Mouse (Mus musculus) gastrocnemius, postnatal 4 days (tissue): Measurements from ENCODE around the gene Actl10. TPM values are rescaled to one million over a fixed set of nuclear protein-coding genes. Genes with fewer than 3 reads are reported as not detected.

Source experiments
- DNase-seq, 2 experiments: peaks; one replicate each; pipeline ENCODE4 v3.0.0; 2021 to 2022; ENCODE audit warnings: low spot score in 2 of 2, mixed read lengths in 2 of 2
- total RNA-seq, 2 experiments: library from RNA; stranded (reverse); gene quantifications; 2 replicates each; pipeline ENCODE4 v1.2.3; 2021

Gene Actl10
- total RNA-seq, 2 experiments from 2014 or later = 0.25 to 0.29 TPM

DNA sequence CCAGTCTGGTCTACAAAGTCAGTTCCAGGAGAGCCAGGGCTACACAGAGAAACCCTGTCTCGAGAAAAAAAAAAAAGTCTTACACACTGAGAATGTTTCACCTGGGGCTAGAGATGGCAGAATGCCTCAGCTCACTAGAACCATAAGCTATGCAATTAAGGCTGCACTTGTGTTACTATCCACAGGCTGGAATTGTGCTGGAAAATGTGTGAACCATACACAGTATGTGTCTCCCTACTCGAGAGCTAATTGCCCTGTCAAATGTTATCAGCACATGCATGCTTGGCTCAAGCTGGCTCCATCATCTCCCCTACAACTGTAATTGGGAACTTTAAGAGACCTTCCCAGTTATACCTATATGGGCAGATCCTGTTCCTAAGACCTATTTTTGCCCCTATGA lies 639 bp upstream of the Actl10 start:
- DNase-seq = no peak

DNA sequence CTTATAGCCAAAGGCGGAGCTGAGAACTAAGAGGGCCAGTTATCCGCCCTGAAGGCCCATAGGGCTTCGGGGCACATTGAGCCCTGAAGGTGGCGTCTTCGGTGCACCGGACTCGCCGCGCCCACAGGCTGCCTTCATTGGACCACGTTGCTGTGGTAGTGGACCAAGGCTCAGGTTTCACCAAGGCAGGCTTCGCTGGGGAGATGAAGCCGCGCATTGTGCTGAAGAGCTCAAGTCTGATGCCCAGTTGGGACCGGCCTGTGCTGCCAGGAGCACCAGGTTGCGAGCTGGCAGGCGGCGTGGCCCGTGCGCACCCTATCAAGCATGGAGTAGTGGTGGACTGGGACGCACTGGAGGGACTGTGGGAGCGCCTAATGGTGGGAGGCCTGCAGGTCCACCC lies 351 bp downstream of the Actl10 start:
- DNase-seq = no peak

DNA sequence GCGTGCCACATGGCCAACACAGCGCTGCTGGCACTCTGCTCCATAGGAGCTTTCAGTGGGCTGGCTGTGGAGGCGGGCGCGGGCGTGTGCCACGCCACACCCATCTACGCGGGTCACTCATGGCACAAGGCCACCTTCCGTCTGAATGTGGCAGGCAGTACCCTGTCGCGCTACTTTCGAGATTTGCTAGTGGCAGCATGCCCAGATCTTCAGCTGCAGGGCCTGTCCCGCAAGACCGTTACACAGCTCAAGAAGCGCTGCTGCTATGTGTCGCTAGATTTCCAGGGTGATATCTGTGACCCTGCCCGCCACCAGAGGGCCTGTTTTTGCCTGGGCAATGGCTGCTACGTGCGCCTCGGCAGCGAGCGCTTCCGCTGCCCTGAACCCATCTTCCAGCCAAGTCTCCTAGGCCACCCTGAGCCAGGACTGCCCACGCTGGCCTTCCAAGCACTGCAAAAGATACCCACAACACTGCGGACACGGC lies 890 bp downstream of the Actl10 start:
- peak; percentile 50 to 83 for DNase-seq

DNA sequence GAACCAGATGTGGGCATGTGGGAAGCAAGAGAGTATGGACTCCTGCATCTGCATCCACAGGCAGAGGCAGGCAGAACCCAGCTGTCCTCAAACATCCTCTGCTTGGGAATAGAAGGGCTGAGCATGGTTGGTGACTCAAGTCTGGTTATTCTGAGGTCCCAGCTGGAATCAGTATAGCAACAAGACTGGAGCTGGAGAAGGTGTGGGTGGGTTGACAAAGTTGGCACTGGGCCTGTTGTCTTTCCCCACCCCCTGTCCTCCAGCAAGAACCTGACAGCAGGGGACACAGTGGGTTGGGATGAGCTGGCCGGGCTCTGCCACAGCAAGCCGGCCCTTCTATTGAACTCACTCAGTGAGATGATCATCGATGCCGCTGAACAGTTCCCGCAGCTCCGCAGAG lies 3.7 kb downstream of the Actl10 start:
- no peak for DNase-seq

DNA sequence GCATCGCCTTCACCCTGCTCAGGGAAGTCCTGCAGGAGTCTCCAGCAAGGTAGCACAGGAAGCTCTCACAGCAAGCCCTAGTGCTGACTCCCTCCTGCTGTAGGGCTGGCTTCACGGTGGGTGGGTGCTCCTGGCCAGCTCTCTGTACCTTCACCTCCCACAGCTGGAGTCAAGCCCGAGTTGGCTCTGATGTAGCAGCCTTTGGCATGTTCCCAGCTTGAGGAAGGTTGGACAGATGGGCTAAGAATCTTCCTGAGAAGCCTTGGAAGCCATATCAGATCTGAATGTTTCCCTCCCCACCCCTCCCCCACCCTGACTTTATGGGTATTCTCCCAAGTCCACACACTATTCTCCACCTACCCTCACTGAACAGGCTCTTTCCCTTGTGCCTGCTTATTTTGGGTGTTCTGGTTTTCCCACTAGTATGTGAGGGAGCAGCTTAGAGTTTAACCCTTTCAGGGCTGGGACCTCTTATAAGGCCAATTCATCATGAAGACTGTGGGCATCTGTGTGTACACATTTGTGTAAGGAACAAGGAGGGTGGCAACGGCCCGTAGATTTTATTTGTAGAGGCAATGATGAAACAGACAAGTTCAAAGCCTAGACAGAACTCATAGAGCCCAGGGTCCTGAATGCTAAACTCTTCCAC lies 5.7 kb downstream of the Actl10 start:
- DNase-seq = no peak

DNA sequence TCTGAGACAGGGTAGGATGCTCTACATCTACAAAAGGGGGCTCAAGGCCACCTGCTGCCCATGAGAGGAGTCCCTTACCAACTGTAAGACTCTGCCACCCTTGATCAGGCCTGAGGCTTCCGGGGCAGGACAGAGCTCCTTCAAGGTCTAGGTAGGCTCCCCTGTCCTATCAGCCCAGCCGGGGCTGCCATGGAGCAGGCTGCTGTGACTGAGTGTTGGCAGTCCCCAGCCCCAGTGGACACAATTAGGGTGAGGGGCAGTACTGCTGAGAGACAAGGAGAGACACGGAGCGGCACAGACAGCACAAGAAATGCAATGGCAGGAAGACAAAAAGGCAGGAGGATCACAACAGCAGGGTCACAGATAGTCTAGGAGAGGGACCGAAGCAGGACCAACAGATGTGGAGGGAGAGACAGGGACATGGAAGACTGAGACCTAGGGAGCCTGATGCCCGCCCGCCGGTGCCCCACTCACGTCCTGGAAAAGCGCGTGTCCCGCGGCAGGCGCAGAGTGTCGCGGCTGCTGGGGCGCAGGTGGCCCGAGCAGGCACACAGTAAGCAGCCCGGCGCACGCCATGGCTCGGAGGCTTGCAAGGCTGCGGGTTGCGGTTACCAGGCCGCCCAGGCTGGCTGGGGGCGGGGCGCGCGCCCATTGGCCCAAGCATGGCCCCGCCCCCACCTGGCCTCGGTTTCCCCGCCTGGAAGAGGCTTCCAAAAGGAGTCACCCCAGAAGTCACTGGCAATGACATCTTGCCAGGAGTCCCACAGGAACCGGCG lies 6.9 kb downstream of the Actl10 start, which contains the start of gene Necab3:
Necab3 (minus strand) TSS at position 627 of the 776 bp plus-strand sequence.
- peak; percentile 35 to 56 for DNase-seq

DNA sequence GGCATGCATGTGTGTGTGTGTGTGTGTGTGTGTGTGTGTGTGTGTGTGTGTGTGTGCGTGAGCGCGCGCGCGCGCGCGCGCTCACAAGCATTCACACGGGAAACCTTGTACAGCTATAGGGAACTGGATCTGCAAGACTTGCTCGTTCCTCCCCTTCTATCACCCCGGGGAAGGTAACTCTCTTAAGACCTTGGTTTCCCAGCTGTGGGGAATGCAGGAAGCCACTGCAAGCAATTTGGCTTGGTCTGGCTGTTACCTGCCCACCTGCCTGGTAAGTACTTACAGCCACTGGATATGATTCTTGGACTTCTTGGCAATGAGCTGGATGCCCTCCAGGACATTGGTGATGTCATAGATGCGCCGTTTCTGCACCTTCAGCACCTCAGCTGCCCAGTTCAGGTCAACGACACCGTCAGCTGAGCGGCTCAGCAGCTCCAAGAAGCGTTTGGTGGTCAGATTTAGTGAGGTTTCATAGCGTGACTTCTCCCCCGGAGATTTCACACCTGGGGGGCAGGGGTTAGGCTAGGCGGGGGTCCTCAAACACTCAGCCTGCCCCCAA lies 12.1 kb downstream of the Actl10 start:
- no peak for DNase-seq

DNA sequence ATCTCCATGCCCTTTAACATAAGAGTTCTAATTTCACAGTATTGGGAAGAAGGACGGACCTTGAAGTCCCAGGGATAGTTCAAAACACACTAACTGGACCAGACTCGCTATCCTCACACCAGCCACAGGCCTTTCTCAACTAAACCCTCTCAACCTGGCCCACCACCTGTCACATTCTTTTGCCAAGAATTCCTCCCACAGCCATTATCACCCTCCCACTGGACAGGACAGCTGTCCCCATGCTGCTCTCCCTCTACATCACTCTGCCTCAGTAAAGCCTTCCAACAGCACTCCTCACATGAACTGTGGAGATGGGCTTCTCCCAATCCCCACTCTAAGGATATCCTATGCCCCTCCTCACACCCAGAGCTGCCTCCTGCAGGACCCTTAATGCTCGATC lies 14.0 kb downstream of the Actl10 start:
- no peak for DNase-seq

DNA sequence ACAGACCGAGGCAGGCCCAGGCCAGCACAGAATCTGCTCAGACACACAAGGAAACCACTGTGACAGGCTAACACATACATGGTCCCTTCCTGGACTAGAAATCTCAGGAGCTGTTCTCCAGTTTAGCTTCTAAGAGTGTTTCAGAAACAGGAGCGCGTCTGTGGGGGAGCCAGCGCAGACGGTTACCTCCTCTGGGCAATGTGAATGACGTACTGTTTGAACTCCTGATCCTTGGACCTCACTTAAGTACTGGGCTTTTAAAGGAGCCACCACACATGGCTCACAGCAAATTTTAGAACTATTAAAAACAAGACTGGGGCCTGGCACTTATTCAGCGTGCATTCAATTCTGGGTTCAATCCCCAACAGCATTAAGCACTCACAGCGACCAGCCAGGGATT lies 15.1 kb downstream of the Actl10 start:
- DNase-seq = no peak

DNA sequence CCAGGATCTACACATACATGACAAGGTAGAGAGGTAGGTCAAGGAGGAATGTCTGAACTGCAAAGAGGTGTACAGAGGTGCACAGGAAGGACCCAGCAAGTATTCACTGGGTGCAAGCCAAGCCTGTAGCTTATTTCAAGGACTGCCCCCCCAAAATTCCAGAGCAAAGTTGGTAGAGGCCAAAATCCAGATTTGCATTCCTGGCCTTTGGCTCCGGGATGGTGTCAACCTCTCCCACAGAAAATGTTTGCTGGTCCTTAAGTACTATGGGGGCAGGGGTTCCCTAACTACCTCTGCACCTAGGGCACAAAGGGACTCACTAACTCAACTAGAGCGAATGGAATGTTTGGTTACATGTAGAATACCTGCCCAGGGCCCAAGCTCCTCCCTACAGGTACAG lies 16.2 kb downstream of the Actl10 start:
- DNase-seq = no peak

DNA sequence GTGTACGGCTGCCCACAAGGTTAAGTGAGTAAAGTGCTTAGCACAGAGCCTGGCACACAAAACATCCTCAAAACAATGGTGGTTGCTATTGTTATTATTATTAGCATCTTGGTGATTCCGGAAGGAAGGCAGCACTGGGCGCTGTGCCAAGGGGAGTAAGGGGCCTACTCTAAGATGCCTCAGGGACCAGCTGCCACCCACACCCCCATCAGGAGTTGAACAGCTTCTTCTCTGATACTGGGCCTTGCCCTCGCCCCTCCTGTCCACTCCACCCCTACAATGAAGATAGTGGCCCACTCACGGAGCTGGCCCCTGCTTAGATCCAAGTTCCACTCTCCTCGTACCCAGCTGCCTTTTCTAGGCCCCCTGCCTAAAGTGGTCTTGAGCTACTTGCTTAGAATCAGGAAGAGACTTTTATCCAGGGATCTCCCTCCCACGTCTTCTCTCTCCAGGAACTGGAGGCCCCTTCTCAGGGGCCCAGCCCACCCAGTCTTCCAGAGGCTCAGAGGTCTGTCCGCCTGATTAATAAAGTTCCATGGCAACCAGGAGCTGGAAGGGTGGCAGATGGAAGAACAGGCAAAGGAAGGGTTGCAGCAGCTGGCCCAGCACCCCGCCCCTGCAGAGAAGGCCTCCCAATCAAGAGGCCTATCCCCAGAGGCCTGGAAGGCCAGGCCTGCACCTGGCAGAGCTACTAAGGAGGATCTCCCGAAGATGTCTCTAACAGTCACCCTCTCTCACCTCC lies 16.9 kb downstream of the Actl10 start:
- DNase-seq = peak; percentile 50 to 62

DNA sequence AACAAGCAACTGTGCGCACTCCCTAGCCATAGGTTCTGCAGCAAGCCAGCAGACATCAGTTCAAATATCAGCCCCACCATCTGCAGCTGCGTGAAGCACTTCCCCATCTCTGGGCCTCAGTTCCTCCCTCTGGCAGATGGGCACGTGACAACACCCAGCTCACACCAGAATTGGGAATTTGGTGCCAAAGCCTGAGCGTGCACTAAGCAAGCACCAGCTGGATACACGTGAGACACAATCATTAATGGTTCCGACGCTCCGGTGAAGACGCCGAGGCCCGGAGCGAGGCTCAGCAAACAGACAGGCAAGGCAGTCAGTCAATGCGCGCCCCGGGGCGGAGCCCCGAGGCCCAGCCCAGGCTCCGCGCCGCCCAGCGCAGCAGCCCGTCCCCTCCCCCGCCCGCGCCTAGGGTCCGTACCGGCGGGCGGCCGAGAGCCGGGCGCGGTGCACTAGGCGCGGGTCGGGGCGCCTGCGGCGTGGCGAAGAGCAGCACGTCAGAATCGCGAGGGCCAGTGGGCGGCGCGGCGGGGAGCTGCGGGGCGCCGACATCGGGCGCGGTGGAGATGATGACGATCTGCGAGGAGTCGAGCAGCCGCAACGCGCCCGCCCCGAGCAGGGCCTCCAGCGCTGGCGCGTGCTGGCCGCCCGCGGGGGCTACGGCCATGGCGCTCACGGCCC lies 17.6 kb downstream of the Actl10 start:
- peak; percentile 55 to 82 for DNase-seq

DNA sequence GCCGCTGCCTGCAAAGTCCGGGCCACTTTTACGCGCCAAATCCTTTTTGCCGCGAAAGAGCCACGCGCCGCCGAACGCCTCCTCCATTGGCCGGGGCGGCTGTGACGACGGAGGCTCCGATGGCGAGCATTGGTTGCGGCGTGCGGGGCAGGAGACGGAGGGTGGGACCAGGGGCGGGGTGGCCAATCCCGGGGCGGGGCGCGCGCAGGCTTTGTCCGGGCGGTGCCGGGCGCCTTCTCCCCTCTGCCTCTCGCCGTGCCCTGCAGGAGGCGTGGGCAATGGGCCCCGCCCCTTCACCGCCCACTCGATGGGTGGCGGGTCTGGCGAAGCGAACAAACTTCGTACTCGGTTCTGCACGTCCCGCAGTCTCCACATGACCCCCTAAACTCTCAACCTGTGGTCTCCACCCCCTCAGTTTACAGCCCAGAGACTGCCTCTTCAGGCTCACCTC lies 18.3 kb downstream of the Actl10 start, which contains the start of gene E2f1:
E2f1 (minus strand) TSS at position 57 of the 451 bp plus-strand sequence.
- DNase-seq = peak; percentile 96 to 97

DNA sequence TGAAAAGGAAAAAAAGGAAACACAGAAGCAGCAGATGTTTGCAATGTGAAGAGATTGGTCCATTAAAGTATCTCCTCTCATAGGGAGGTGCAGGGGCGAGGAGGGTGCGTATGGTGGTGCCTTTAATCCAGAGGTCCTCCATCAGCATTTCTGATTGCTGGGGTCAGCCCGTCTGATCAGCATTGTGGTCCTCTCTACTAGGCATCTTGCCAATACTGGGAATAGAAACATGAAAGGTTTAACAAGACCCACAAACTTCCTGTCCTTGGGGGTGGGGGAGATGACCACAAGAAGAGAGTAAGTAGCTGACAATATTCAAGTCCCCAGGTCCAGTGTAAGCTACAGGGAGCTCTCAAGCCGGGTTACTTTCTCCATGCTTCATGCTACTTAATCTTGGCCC lies 19.1 kb downstream of the Actl10 start:
- no peak for DNase-seq

DNA sequence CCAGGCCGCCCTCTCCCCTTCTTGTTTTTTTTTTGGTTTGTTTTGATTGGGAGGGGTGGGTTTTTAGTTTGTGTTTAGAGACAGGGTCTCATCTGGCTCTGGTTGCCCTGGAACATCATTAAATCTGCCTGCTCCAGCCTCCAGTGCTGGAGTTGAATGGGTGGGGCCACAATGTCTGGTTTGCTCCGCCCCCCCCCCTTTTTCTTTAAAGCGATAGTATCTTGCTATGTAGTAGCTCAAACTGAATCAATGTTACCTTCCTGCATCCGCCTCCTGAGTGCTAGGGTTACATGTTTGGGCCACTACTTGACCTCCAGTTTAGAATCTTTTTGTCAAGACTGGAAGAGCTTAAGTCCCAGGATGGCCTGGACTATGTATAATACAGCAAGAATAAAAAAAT lies 19.7 kb downstream of the Actl10 start:
- DNase-seq = no peak

DNA sequence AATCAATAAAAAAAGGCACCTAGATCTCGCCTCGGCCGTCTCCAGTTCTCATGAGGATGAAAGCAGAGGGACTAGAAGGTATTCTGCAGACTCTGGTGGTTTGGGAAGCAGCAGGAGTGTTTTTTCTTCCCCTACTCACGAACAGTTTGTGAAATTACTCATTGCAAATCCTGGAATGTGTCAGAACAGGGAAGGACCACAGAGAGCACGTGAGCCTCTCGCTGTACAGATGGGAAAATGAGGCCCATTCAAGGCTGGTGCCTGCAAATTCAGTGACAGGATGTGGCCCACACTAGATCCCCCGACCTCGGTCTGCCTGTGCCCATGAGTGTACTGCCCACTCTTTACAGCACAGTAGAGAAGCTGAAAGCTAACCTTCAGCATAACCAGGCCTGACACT lies 20.4 kb downstream of the Actl10 start:
- no peak for DNase-seq

DNA sequence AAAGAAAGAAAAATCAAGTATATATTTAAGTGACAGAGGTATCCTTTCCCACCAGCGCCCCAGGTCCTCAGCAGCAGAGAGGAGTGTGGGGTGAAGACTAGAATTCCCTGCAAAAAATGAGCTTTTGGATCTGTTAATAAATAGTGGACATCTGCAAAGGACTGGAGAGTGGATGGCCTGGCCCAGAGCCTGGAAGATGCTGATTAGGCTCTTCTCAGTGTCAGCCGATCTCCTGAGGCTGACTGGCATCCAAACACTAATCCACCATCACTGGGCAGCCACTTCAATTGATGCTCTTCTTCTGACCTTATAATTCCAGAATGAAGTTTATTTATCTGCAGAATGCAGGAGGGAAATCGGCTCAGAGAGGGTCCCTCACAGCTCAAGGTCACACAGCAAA lies 21.4 kb downstream of the Actl10 start:
- DNase-seq = no peak

DNA sequence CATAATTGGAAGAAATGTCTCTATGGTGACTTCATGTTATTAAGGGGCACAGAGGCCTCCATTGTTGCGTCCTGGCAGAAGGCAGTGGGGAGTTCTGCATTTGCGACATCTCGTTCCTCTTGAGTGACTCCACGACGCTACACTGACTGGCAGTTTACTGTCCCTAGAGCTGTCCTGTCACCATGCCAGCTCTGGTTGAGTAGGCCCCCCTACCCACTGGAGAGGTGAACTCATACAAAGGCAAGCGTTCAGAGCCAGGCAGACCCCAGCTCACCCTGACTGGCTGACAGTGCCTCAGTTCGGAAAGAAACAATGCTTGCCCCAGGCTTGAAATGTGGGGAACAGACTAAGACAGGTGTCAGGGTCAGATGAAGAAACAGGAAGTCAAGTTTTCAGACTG lies 22.7 kb downstream of the Actl10 start:
- DNase-seq = no peak

DNA sequence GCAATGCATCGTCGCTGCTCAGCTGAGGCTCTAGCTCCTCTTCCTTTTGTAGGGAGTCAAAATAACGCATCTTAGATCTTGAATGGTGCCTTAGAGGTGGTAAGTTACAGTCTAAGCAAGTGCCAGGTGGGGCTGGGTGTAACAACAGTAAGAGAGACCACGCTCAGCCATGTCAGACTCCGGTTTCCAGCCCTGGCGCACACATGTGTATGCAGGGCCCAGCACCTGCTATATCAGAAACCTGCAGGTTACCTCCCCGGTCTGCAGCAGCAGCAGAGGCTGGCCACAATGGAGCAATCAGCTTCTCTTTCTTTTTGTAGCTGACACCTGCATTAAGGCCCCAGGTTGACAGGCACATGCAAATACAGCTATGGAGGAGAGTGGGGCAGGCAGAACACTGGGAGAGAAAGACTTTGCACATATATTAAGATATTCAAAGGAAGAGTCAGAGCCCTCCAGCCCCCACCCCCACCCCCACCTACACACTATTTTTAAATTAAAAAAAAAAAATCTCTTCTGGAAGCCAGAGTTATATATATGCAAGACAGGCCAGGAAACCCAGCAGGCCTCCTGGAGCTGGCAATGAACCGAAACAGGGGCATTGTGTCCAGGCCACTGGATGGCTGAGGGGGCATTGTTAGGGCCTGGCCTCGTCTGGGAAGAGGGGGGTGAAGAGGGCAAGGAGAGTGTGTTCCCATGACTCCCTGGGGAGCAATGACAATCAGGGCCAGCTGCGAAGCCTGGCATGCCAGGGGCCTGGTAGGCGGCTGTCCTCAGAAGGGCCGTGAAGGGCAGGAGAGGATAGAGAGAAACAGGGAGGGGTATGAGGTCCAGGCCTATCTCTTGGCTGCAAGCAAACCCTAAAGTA lies 25.5 kb downstream of the Actl10 start:
- no peak for DNase-seq

DNA sequence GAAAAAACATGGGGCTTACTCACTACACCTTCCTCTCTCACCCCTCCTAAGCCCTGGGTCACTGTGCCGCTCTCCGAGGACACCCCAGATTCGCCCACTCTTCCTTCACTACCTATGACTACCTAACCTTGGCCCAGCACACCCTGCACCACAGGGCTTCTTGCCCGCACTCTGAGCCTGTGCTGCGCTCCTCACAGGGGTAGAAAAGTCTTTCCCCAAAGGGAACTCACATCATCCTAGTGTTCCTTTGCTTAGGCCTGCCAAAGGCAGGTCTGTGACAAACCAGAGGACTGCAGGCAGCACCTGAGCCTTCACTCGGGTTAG lies 26.1 kb downstream of the Actl10 start:
- no peak for DNase-seq
